Mouse (Mus musculus) kidney, adult 2 months (tissue): ENCODE measurements around the gene Eef2k.

Experiments used
- CTCF ChIP-seq: fragments of 200-500 bp; conservative IDR thresholded peaks from 2 replicates; pipeline ENCODE4 v1.5.1; 2011; ENCODE audit warnings: low read depth, mild to moderate bottlenecking, control low read depth, low read length, moderate library complexity, mixed read lengths; ENCODE audit not compliant: insufficient read depth, insufficient read length
- POLR2A ChIP-seq: fragments of 200-500 bp; IDR thresholded peaks from one replicate; pipeline ENCODE4 v1.6.1; 2011; ENCODE audit warnings: low read depth, low read length, control low read depth

GRCm38 (mm10) chr7:120875540-120876388, 33.1 kb downstream of the Eef2k start:
- TF ChIP-seq CTCF: no peak
- TF ChIP-seq POLR2A: no peak
